Mouse (Mus musculus) bone marrow, adult 2 months (tissue): ENCODE results near the gene Gm26566. TPM values are rescaled to one million over a fixed set of nuclear protein-coding genes. Genes with fewer than 3 reads are reported as not detected.

ENCODE experiments used
- H3K27ac ChIP-seq: fragments of 200-500 bp; 2 replicates; pipeline ENCODE4 v1.5.1; 2012; ENCODE audit warnings: low read depth, mild to moderate bottlenecking, control low read depth, inconsistent platforms, low read length; ENCODE audit not compliant: control insufficient read depth, poor library complexity, insufficient read depth
- H3K4me1 ChIP-seq: fragments of 200-500 bp; 2 replicates; pipeline ENCODE4 v1.6.1; 2011; ENCODE audit warnings: low read length; ENCODE audit not compliant: control insufficient read depth, insufficient read depth
- H3K4me3 ChIP-seq: fragments of 200-500 bp; replicated peaks from 2 replicates; pipeline ENCODE3; 2011; ENCODE audit warnings: mild to moderate bottlenecking, low read depth, low read length, control low read depth; ENCODE audit not compliant: control insufficient read depth
- CTCF ChIP-seq: fragments of 200-500 bp; IDR thresholded peaks from 2 replicates; pipeline ENCODE4 v1.5.1; 2011; ENCODE audit warnings: low read length, control low read depth; ENCODE audit not compliant: control insufficient read depth, insufficient read depth
- POLR2A ChIP-seq: fragments of 200-500 bp; IDR thresholded peaks from 2 replicates; pipeline ENCODE4 v1.6.1; 2011; ENCODE audit warnings: low read depth, mild to moderate bottlenecking, control low read depth, low read length, borderline replicate concordance; ENCODE audit not compliant: control insufficient read depth
- WGBS: fragments of 180-500 bp; shearing (Covaris S2); methylation state at CpG from one replicate; pipeline ENCODE4 v1.1.7; 2018; 5-methylcytosine and 5-hydroxymethylcytosine counted together
- polyA plus RNA-seq: library from polyadenylated mRNA; stranded (reverse); fragments of >200 nt; gene quantifications from 2 replicates; pipeline ENCODE4 v1.2.4, GENCODE M21; 2011; ENCODE audit warnings: low replicate concordance; ENCODE audit not compliant: missing spikeins, insufficient read depth, insufficient read length

Gm26566 gene
- not detected in 2 replicates for polyA plus RNA-seq

DNA sequence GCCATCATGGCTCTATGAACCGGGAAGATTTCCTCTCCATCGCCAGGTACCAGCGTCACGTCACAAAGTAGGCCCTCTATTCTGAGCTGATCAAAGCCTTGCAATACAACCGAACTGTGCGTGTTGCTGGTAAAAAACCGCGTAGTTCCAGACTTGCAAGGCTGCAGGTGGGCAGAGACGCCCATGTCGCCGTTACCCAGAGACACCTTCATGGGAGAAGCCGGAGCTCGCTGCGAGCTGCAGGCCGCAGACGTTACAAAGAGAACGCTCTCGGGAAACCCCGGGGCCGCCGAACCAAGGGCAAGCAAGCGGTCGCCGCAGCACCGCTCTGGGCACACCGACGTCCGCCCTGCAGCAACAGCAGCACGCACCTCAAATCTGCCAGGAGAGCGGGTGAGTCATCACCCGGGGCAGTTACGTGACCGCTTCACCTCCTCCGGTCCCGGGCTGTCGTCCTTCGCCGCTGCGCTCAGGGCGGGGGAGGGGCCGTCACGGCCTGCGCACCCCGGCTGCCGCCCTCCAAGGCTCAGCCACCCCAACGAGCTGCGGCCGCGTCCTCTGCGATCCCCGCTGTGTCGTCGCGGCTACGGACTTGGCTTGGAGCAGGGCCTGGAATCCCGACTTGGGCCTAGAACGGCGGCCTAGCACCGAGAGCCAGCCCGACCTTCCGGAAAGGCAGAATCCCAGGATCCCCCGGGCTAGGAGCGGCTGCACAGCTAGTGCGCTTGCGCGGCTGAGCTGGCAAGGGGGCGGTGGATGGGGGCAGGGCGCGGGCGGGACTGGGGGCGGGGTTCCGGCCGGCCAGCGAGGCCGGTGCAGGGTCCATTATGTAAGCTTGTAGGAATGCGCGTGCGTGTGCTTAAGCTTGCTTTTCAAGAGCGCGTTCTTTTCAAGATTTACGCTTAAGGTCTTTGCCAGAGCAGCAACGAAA is at the start of gene Gm26566, which contains the start of gene Klhl9:
TSS of gene Gm26566 (plus strand) at position 15 of the 931 bp plus-strand sequence.
TSS of gene Klhl9 (minus strand) at position 675 of the 931 bp plus-strand sequence.
- no peak for TF ChIP-seq CTCF
- TF ChIP-seq POLR2A = peak; percentile 79
- H3K27ac ChIP-seq = peak within 1 kb of the TSS; percentile 99
- peak within 1 kb of the TSS; percentile 99 for H3K4me3 ChIP-seq
- H3K4me1 ChIP-seq = peaks cover 6% of the 10 kb centered on the region; the same call in 1 of the 2 replicates
- under 1% methylated on average over 82 of the region's 82 CpGs for WGBS

DNA sequence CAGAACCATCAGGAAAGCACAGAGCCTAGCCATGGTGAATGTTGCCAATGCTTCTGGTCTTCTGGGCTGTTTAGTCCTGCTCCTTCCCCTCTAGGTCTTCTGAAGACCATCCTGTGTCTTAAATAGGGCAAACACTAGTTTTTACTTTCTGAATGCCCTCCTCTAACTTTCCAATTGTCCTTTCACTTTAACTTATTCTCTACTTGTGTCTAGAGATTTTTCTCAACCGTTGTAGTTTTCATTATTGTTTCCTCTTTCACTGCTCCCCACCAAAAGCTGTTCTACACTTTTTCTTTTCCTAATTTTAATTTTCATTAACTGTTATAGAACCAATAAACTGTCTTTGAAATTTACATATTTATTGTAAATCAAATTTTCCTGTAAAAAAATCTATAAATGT is 44.8 kb upstream of the Gm26566 start, which contains the start of gene Ifna16:
TSS of gene Ifna16 (minus strand) at position 101 of the 400 bp plus-strand sequence.
- no peaks in the 10 kb centered on the region for H3K4me1 ChIP-seq
- TF ChIP-seq POLR2A = no peak
- TF ChIP-seq CTCF = no peak
- no peak within 1 kb of the TSS for H3K4me3 ChIP-seq
- 37% methylated on average over 1 of the region's 1 CpGs for WGBS
- no peak within 1 kb of the TSS for H3K27ac ChIP-seq

DNA sequence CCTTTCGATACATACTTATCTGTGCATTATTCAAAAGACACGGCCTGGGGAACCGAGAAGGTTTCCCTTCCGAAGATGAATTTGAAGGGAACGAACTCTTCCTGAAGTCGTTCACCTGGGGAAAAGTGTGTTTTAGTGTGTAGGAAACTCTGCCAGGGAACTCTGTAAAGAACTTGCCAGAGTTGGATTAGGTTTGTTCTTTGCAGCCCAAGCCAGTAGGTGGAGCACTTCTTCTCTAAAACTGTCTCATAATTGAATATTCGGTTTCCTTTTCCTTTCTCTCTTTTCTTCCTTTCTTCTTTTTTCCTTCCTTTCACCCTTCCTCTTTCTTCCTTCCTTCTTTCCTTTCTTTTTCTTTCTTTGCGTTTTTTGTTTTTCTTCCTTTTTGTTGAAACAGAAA is 41.2 kb upstream of the Gm26566 start:
- H3K4me3 ChIP-seq = no peak overlapping the region
- no peak overlapping the region for H3K27ac ChIP-seq
- H3K4me1 ChIP-seq = no peaks in the 10 kb centered on the region
- TF ChIP-seq CTCF (no peak), POLR2A (no peak)
- 35% methylated on average over 8 of the region's 8 CpGs for WGBS

DNA sequence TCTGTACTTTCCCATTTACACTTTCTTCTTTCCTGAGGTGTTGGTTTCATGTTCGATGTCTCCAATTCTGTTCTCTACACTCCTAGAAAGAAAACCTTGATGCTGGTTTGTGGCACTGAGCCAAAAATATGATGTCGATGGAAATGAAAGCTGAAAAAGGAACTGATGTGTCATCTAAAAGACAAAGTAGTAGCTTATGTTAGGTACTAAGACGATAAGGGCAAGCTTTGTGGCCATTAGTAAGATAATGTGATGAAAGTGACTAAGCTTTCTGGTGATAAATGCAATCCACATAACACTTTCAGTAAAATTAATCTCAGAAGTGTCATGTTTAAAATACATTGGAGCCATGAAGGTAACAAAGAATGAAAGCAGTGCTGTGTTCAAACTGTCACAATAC is 40.3 kb upstream of the Gm26566 start:
- TF ChIP-seq POLR2A = no peak
- no peak for TF ChIP-seq CTCF
- 3% methylated on average over 3 of the region's 3 CpGs for WGBS
- H3K4me3 ChIP-seq = no peak overlapping the region

DNA sequence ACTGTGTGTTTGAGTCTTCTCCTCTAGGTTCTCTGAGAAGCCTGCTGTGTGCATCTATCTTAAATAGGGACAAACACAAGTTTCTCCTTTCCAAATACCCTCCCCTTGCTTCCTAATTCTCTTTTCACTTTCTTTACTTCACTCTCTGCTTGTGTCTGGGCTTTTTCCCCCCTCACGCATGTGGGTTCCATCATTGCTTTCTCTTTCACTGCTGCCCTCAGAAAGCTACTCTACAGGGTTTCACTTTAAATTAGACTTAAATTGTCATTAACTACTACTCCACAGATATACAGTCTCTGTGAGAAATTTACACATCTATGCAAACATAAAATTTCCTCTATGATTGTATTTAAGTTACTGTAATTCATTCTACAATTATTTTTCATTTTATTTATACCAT is 37.8 kb upstream of the Gm26566 start, which contains the start of gene Ifna2:
TSS of gene Ifna2 (minus strand) at position 101 of the 400 bp plus-strand sequence.
- TF ChIP-seq POLR2A (no peak), CTCF (no peak)

More for the DNA sequence above, 40.3 kb upstream of the Gm26566 start:
- H3K27ac ChIP-seq = no peak overlapping the region
- H3K4me1 ChIP-seq = no peaks in the 10 kb centered on the region

DNA sequence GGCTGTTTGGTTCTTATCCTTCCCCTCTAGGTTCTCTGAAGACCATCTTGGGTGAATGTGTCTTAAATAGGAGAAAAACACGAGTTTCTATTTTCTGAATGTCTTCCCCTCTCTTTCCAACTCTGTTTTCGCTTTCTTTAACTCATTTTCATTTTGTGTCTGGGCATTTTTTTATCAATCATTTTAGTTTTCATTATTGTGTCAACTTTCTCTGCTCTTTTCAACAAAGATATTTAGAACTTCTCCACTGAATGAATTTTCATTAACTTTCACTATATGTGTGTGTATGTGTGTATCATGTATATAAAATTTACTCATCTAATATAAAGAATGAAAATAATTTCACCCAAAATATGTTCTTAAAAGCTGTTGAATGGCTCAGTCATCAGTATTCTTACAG is 30.3 kb upstream of the Gm26566 start, which contains the start of gene Ifnab:
TSS of gene Ifnab (minus strand) at position 101 of the 400 bp plus-strand sequence.
- TF ChIP-seq CTCF (no peak), POLR2A (no peak)
- WGBS = 60% methylated on average over 2 of the region's 2 CpGs
- H3K27ac ChIP-seq = no peak within 1 kb of the TSS
- H3K4me3 ChIP-seq = no peak within 1 kb of the TSS
- H3K4me1 ChIP-seq = no peaks in the 10 kb centered on the region; the same call in 1 of the 2 replicates

More for the DNA sequence above, 37.8 kb upstream of the Gm26566 start, which contains the start of gene Ifna2:
- no peak within 1 kb of the TSS for H3K27ac ChIP-seq
- no peaks in the 10 kb centered on the region for H3K4me1 ChIP-seq
- no peak within 1 kb of the TSS for H3K4me3 ChIP-seq
- 57% methylated on average over 1 of the region's 1 CpGs for WGBS

DNA sequence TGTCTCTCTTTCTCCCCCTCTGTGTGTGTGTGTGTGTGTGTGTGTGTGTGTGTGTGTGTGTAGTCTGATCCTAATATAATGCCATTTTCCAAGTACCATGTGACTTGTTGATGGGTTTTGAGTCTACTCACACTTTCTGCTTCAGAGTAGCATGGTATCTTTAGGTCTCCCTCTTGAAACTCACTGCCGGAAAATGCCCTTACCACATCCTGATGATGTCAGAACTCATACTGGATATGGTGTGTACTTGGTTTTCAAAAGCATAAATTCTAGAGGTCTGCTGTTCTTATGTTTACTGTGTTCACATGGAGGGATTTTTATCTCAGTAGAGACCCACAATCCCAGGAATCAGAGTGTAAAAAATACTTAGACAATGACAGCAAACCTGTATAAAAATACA is 29.1 kb upstream of the Gm26566 start:
- TF ChIP-seq POLR2A = no peak
- TF ChIP-seq CTCF = no peak
- Histone ChIP-seq H3K4me1 (no peaks in the 10 kb centered on the region; the same call in 1 of the 2 replicates), H3K27ac (no peak overlapping the region), H3K4me3 (no peak overlapping the region)
- 11% methylated on average over 1 of the region's 1 CpGs for WGBS

DNA sequence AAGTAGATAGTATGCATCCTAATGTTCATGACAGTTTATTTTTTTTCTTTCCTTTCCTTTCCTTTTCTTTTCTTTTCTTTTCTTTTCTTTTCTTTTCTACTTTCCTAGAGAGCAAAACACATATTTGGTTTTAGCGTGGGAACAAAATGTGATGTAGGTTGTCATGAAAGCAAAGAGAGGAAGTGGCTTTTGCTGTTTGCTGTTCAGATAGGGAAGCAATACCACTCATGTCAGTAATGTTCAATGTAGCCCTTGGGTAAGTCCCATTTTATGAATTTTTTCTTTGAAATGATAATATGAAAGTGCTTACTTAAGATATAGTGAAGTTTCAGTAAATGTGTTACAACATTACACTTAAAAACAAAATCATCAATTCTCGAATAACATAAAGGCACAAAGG is 28.2 kb upstream of the Gm26566 start:
- Histone ChIP-seq H3K4me3 (no peak overlapping the region), H3K27ac (no peak overlapping the region), H3K4me1 (no peaks in the 10 kb centered on the region; the same call in 1 of the 2 replicates)
- WGBS = 14% methylated on average over 2 of the region's 2 CpGs
- TF ChIP-seq CTCF = no peak
- no peak for TF ChIP-seq POLR2A
